Mouse (Mus musculus) MN1 (cell line): Measurements from ENCODE around the gene Myo1b.

Source experiments
- DNase-seq: peaks from one replicate; pipeline ENCODE4 v3.0.0-alpha.2; 2016; ENCODE audit warnings: low spot score

The Myo1b gene

GRCm38 (mm10) chr1:51849570-51850211 is 66.2 kb downstream of the Myo1b start:
- DNase-seq = no peak

GRCm38 (mm10) chr1:51845264-51846036 is 70.4 kb downstream of the Myo1b start:
- DNase-seq = no peak

GRCm38 (mm10) chr1:51837845-51838623 is 77.8 kb downstream of the Myo1b start:
- DNase-seq = no peak

GRCm38 (mm10) chr1:51837311-51837710 is 78.6 kb downstream of the Myo1b start:
- no peak for DNase-seq

- DNase-seq = no peak
Observed at GRCm38 (mm10) chr1:51835795-51836194, 80.1 kb downstream of the Myo1b start.

- DNase-seq = no peak
Observed at GRCm38 (mm10) chr1:51834072-51834471, 81.8 kb downstream of the Myo1b start.

- peak; percentile 12 for DNase-seq
Observed at GRCm38 (mm10) chr1:51829353-51829752, 86.5 kb downstream of the Myo1b start.

GRCm38 (mm10) chr1:51822531-51822930 is 93.3 kb downstream of the Myo1b start:
- DNase-seq = no peak

GRCm38 (mm10) chr1:51821701-51822495 is 94.0 kb downstream of the Myo1b start:
- no peak for DNase-seq

- DNase-seq = no peak
Observed at GRCm38 (mm10) chr1:51820520-51820919, 95.4 kb downstream of the Myo1b start.

- DNase-seq = no peak
Observed at GRCm38 (mm10) chr1:51820013-51820441, 95.8 kb downstream of the Myo1b start.

GRCm38 (mm10) chr1:51815636-51816035 is 100.2 kb downstream of the Myo1b start:
- DNase-seq = no peak

- DNase-seq = no peak
Observed at GRCm38 (mm10) chr1:51814854-51815630, 100.8 kb downstream of the Myo1b start.

GRCm38 (mm10) chr1:51808847-51809246 is 107.0 kb downstream of the Myo1b start:
- no peak for DNase-seq

- DNase-seq = no peak
Observed at GRCm38 (mm10) chr1:51808228-51808627, 107.6 kb downstream of the Myo1b start.

GRCm38 (mm10) chr1:51805040-51805610 is 110.7 kb downstream of the Myo1b start:
- DNase-seq = no peak

- no peak for DNase-seq
Observed at GRCm38 (mm10) chr1:51804296-51805039, 111.4 kb downstream of the Myo1b start.

GRCm38 (mm10) chr1:51798011-51798471 is 117.8 kb downstream of the Myo1b start:
- no peak for DNase-seq

GRCm38 (mm10) chr1:51795586-51796309 is 120.1 kb downstream of the Myo1b start:
- no peak for DNase-seq
